Mouse (Mus musculus): ENCODE measurements around the gene Loxl4. TPM values are rescaled to one million over a fixed set of nuclear protein-coding genes. Genes with fewer than 3 reads are reported as not detected.

Loxl4 gene
- total and polyA plus RNA-seq, 2 experiments from 2014 or later: 0.10 to 0.27 TPM

DNA sequence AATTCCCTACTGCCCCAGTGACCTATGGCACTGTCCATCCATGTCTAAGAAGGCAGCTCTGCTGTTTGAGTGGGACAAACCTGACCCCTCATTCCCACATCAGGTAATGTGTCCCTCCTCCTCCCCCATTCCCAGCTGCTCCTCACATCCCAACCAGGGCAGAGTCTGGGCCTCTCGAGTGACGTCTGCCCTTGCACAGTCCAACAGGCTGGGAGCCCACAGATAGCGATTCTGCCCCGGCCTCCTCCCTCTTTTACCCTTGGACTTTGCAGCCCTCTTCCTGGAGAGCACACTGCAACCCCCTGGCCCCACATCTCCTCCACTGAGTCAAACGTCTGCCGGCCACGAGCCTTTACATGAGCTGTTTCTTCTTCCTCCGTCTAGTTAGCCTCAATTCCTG lies 10.0 kb downstream of the Loxl4 start:
- H3K4me3 ChIP-seq (ENCODE audit: low read depth, low read length): no peak overlapping the region
- no peak for TF ChIP-seq CTCF (IDR thresholded peaks at IDR 0.05)
- 83% methylated on average over 8 of the region's 8 CpGs for WGBS
- DNase-seq (ENCODE audit: low spot score): no peak
- H3K27ac ChIP-seq (ENCODE audit: low read depth, low read length): no peak overlapping the region
- H3K4me2 ChIP-seq (ENCODE audit: low read depth, low read length, poor library complexity, severe bottlenecking): no peak overlapping the region
- no peaks in the 10 kb centered on the region for H3K9me3 ChIP-seq (ENCODE audit: low read length)
- no peaks in the 10 kb centered on the region for H3K36me3 ChIP-seq (ENCODE audit: insufficient read depth, low read length)
- no peak overlapping the region for H3K9ac ChIP-seq (replicated peaks; ENCODE audit: low read length, poor library complexity, severe bottlenecking)
- no peaks in the 10 kb centered on the region for H3K27me3 ChIP-seq (ENCODE audit: insufficient read depth, low read length)
- no peak for ATAC-seq (ENCODE audit: low FRiP score)
- H3K4me1 ChIP-seq (ENCODE audit: insufficient read depth, low read length): no peaks in the 10 kb centered on the region

GRCm38 (mm10) chr19:42602041-42602440 lies 10.6 kb downstream of the Loxl4 start:
- Histone ChIP-seq H3K27me3 (ENCODE audit: insufficient read depth, low read length) (no peaks in the 10 kb centered on the region), H3K9ac (replicated peaks; ENCODE audit: low read length, poor library complexity, severe bottlenecking) (no peak overlapping the region), H3K4me3 (ENCODE audit: low read depth, low read length) (no peak overlapping the region), H3K4me1 (ENCODE audit: insufficient read depth, low read length) (no peaks in the 10 kb centered on the region), H3K27ac (ENCODE audit: low read depth, low read length) (no peak overlapping the region), H3K9me3 (ENCODE audit: low read length) (no peaks in the 10 kb centered on the region), H3K36me3 (ENCODE audit: insufficient read depth, low read length) (no peaks in the 10 kb centered on the region), H3K4me2 (ENCODE audit: low read depth, low read length, poor library complexity, severe bottlenecking) (no peak overlapping the region)
- ATAC-seq (ENCODE audit: low FRiP score): no peak
- DNase-seq (ENCODE audit: low spot score): no peak
- TF ChIP-seq CTCF (IDR thresholded peaks at IDR 0.05): no peak
- 79% methylated on average over 8 of the region's 8 CpGs for WGBS

DNA sequence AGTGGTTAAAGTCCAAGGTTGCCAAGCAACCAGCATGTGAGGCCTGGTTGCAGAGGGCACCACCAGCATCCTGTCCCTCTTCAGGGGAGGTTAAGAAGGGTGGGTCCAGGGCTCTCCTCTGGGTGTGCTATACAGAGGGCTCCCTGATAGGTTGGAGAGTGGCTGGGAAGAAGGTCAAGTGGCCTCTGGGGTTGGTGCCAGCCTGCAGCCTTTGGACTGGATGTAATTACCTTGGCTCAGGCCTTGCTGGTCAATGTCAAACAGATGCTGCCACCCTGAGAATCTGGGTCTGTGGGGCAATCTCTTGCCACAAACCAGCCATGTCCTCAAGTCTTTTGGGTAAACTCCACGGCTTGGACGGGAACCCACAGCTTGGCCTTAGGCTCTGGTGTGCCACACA lies 11.2 kb downstream of the Loxl4 start:
- no peaks in the 10 kb centered on the region for H3K9me3 ChIP-seq (ENCODE audit: low read length)
- no peaks in the 10 kb centered on the region for H3K27me3 ChIP-seq (ENCODE audit: insufficient read depth, low read length)
- no peak overlapping the region for H3K4me3 ChIP-seq (ENCODE audit: low read depth, low read length)
- DNase-seq (ENCODE audit: low spot score) (no peak), ATAC-seq (ENCODE audit: low FRiP score) (no peak)
- H3K27ac ChIP-seq (ENCODE audit: low read depth, low read length): no peak overlapping the region
- no peaks in the 10 kb centered on the region for H3K36me3 ChIP-seq (ENCODE audit: insufficient read depth, low read length)
- WGBS: 79% methylated on average over 2 of the region's 2 CpGs
- no peak overlapping the region for H3K9ac ChIP-seq (replicated peaks; ENCODE audit: low read length, poor library complexity, severe bottlenecking)
- no peak for TF ChIP-seq CTCF (IDR thresholded peaks at IDR 0.05)
- H3K4me2 ChIP-seq (ENCODE audit: low read depth, low read length, poor library complexity, severe bottlenecking): no peak overlapping the region
- no peaks in the 10 kb centered on the region for H3K4me1 ChIP-seq (ENCODE audit: insufficient read depth, low read length)

DNA sequence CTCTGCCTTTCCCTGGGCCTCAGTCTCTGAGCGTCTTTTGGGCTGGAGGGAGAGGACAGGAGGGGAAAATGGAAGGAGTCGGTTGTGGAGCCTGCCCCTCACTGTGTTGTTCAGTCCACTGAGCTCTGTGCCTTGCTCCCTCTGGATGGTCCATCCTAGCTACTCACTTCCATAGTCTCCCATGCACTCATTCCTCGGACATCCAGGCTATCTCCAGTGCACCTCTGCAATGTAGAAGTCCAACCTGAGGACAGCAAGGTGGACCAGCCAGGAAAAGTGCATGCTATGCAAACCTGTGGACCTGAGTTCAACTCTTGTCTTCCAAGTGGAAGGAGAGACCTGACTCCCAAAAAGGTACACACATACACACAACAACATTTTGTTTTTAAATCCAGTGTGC lies 12.0 kb downstream of the Loxl4 start:
- no peak overlapping the region for H3K9ac ChIP-seq (replicated peaks; ENCODE audit: low read length, poor library complexity, severe bottlenecking)
- H3K4me2 ChIP-seq (ENCODE audit: low read depth, low read length, poor library complexity, severe bottlenecking): no peak overlapping the region
- 49% methylated on average over 3 of the region's 3 CpGs for WGBS
- DNase-seq (ENCODE audit: low spot score): no peak
- H3K27me3 ChIP-seq (ENCODE audit: insufficient read depth, low read length): no peaks in the 10 kb centered on the region
- no peak for TF ChIP-seq CTCF (IDR thresholded peaks at IDR 0.05)
- H3K4me1 ChIP-seq (ENCODE audit: insufficient read depth, low read length): no peaks in the 10 kb centered on the region
- H3K36me3 ChIP-seq (ENCODE audit: insufficient read depth, low read length): no peaks in the 10 kb centered on the region
- no peaks in the 10 kb centered on the region for H3K9me3 ChIP-seq (ENCODE audit: low read length)
- no peak overlapping the region for H3K4me3 ChIP-seq (ENCODE audit: low read depth, low read length)
- ATAC-seq (ENCODE audit: low FRiP score): no peak
- no peak overlapping the region for H3K27ac ChIP-seq (ENCODE audit: low read depth, low read length)

DNA sequence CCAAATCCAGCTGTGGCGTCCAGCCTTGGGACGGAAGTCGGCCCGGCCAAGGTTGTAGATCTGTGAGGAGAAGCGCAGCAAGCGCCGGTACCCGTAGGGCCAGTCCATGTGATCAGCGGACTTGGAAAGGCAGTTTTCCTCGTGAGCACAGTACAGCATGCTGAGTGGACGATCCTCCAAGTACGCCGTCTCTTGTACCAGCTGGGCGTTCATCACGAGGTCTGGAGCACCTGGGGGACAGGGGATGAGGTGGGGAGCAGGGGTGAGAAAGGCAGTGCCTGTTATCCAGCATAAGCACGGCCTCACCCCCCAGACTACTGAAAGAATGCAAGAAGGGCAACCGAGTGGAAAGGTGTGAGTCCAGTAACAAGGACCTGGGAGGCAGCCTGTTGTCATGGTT lies 12.7 kb downstream of the Loxl4 start:
- TF ChIP-seq CTCF (IDR thresholded peaks at IDR 0.05): no peak
- no peak overlapping the region for H3K4me3 ChIP-seq (ENCODE audit: low read depth, low read length)
- H3K9ac ChIP-seq (replicated peaks; ENCODE audit: low read length, poor library complexity, severe bottlenecking): no peak overlapping the region
- no peaks in the 10 kb centered on the region for H3K27me3 ChIP-seq (ENCODE audit: insufficient read depth, low read length)
- DNase-seq (ENCODE audit: low spot score) (no peak), ATAC-seq (ENCODE audit: low FRiP score) (no peak)
- H3K36me3 ChIP-seq (ENCODE audit: insufficient read depth, low read length): peaks cover 3% of the 10 kb centered on the region; the same call in 1 of the 2 replicates
- no peaks in the 10 kb centered on the region for H3K9me3 ChIP-seq (ENCODE audit: low read length)
- H3K4me1 ChIP-seq (ENCODE audit: insufficient read depth, low read length): no peaks in the 10 kb centered on the region
- H3K27ac ChIP-seq (ENCODE audit: low read depth, low read length): no peak overlapping the region
- no peak overlapping the region for H3K4me2 ChIP-seq (ENCODE audit: low read depth, low read length, poor library complexity, severe bottlenecking)
- WGBS: 84% methylated on average over 17 of the region's 17 CpGs

DNA sequence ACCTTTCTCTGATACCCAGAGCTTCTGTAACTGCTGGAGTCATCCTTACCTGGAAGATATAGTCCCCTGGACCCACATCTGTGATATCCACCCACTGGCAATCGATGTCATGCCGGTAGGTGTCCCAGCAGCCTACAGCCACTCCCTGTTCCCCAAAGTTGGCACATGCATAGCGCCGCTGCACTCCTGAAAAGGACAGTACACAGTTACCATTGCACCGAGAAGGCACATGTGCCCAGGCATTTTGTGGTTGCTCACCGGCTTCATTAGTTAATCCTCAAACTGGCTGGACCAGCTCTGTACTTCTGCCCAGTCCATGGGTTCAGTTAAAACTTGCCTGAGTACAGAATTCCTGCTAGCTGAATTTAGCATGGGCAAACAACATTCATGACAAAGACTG lies 14.7 kb downstream of the Loxl4 start:
- ATAC-seq (ENCODE audit: low FRiP score): no peak
- TF ChIP-seq CTCF (IDR thresholded peaks at IDR 0.05): no peak
- DNase-seq (ENCODE audit: low spot score): no peak
- Histone ChIP-seq H3K36me3 (ENCODE audit: insufficient read depth, low read length) (peaks cover 5% of the 10 kb centered on the region; the same call in 1 of the 2 replicates), H3K4me3 (ENCODE audit: low read depth, low read length) (no peak overlapping the region), H3K4me2 (ENCODE audit: low read depth, low read length, poor library complexity, severe bottlenecking) (no peak overlapping the region), H3K27ac (ENCODE audit: low read depth, low read length) (no peak overlapping the region), H3K9me3 (ENCODE audit: low read length) (no peaks in the 10 kb centered on the region), H3K4me1 (ENCODE audit: insufficient read depth, low read length) (no peaks in the 10 kb centered on the region), H3K9ac (replicated peaks; ENCODE audit: low read length, poor library complexity, severe bottlenecking) (no peak overlapping the region), H3K27me3 (ENCODE audit: insufficient read depth, low read length) (no peaks in the 10 kb centered on the region)
- 97% methylated on average over 6 of the region's 6 CpGs for WGBS
